In the genomic region with DNA sequence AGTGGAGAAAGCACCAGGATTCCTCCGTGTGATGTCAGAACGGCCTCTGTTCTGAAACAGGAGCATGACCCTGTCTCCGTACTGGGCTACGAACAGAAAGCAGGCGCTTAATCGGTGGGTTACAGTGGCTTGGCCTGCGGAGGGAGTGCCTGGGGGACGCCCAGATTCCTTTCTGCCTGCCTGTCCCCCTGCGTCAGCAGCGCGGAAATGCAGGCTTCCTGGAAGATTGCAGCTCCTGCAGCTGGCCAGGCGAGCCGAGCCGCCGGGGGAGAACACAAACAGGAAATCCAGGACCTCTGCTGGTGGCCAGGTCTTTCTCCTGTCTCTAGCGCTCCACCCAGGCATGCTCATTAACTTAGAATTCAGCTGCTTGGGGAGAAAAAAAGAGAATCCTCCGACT, we compare ENCODE assay signal across 9 mouse cellular contexts. TPM values are rescaled to one million over a fixed set of nuclear protein-coding genes. Genes with fewer than 3 reads are reported as not detected.
DNase-seq lines count a peak whose midpoint lies in the region; ATAC-seq and TF ChIP-seq lines count a peak whose summit lies in the region.
"Had no signal": no experiment of that assay in that cellular context is flagged by ENCODE, and none has a peak within 500 bp of the region (broad histone marks: within the 10 kb centered on the region; RNA-seq: fewer than 3 reads in every experiment).

No protein-coding gene starts in this region.

- no peaks in the 10 kb centered on the region for H3K36me3 ChIP-seq in hindbrain, embryonic 13.5 days
- no peaks in the 10 kb centered on the region for H3K36me3 ChIP-seq in myocyte (ENCODE audit: control insufficient read depth, insufficient read depth)

- intact Hi-C loops in gastrocnemius, adult 2 months (cut with DNase I), result loop anchor here (5.0 kb wide), 1 partner anchor 37 kb away; no protein-coding TSS in a partner anchor

- H3K9ac ChIP-seq in hindbrain, embryonic 13.5 days, result peak overlapping the region; percentile 49

- H3K9me3 ChIP-seq in hindbrain, embryonic 13.5 days, result no peaks in the 10 kb centered on the region

- peak; percentile 37; the same call in 1 of the 2 replicates for TF ChIP-seq CTCF in gastrocnemius, adult 2 months (IDR thresholded peaks at IDR 0.05)

- peaks cover 22% of the 10 kb centered on the region for H3K27me3 ChIP-seq in hindbrain, embryonic 13.5 days
- no peaks in the 10 kb centered on the region for H3K27me3 ChIP-seq in myocyte (ENCODE audit: control insufficient read depth, insufficient read depth, insufficient read length)

- H3K4me1 ChIP-seq in hindbrain, embryonic 13.5 days (replicated peaks), result peaks cover 14% of the 10 kb centered on the region

- TF ChIP-seq POLR2A in myocyte (IDR thresholded peaks at IDR 0.05; ENCODE audit: insufficient read length, low read depth), result peak; percentile 44

- WGBS in hindbrain, embryonic 13.5 days, result 1% methylated on average over 17 of the region's 17 CpGs

- H3K4me2 ChIP-seq in hindbrain, embryonic 13.5 days, result peak overlapping the region; percentile 45
- H3K4me2 ChIP-seq in myocyte (ENCODE audit: low read depth), result peak overlapping the region; percentile 72

- peak; percentile 52 to 61 for DNase-seq in cerebellum, postnatal 4 days (ENCODE audit: low spot score in 2 of 2)
- DNase-seq in cerebellum, adult 11-12 months, result no peak
- DNase-seq in adrenal gland, postnatal 36 days, result peak; percentile 82 to 84
- peak; percentile 88 for DNase-seq in gastrocnemius, adult 2 months
- peak; percentile 70 for DNase-seq in liver
- peak; percentile 67 for DNase-seq in urinary bladder, adult 2 months (ENCODE audit: low spot score)

- H3ac ChIP-seq in myocyte (ENCODE audit: control insufficient read depth, insufficient read length), result peak overlapping the region; percentile 9

- no peaks in the 10 kb centered on the region for H3K79me2 ChIP-seq in myocyte (ENCODE audit: control insufficient read depth, insufficient read depth)

- peak overlapping the region; percentile 88 for H3K27ac ChIP-seq in gastrocnemius, adult 2 months
- peak overlapping the region; percentile 83 for H3K27ac ChIP-seq in hindbrain, embryonic 13.5 days

- ATAC-seq in hindbrain, embryonic 13.5 days (ENCODE audit: low FRiP score), result peak; percentile 76

- H3K4me3 ChIP-seq in gastrocnemius, adult 2 months, result peak overlapping the region; percentile 62
- peak overlapping the region; percentile 11; the same call in 1 of the 2 replicates for H3K4me3 ChIP-seq in hindbrain, embryonic 13.5 days
- H3K4me3 ChIP-seq in myocyte, result peak overlapping the region; percentile 2

TF ChIP-seq in myocyte, 11 proteins besides CTCF, POLR2A, EP300 and RAD21:
- TF ChIP-seq POLR2AphosphoS2 (IDR thresholded peaks at IDR 0.05; ENCODE audit: insufficient read length, low read depth), result peak; percentile 23
- TF ChIP-seq MYOD1 (IDR thresholded peaks at IDR 0.05; ENCODE audit: control insufficient read depth in 1 of 3, insufficient read length in 2 of 3, low read depth in 2 of 3), result peak in 2 of 3 experiments; percentile 44 to 75
- TF ChIP-seq MYOG (IDR thresholded peaks at IDR 0.05; ENCODE audit: control insufficient read depth in 1 of 3, insufficient read depth in 1 of 3, insufficient read length in 2 of 3, low read depth in 2 of 3), result peak in 1 of 3 experiments; percentile 83
- peak; percentile 14 for TF ChIP-seq TCF3 (IDR thresholded peaks at IDR 0.05; ENCODE audit: insufficient read length, low read depth)
- TF ChIP-seq E2F4 (IDR thresholded peaks at IDR 0.05; ENCODE audit: insufficient read depth), result no peak
TF ChIP-seq in myocyte: peak in this region for 4.

RNA-seq across cellular contexts. Expression of gene Arhgap8, which starts 5.1 kb away (rescaled TPM):
- 1 to 10 TPM in 1 of 2 experiments, under 1 TPM in 1; 0.56 to 1.1 TPM for total RNA-seq in adrenal gland, postnatal 36 days (2021)
- total RNA-seq in gastrocnemius, adult 2 months (2021), result under 1 TPM in 1 of 2 experiments, not detected in 1; 0.25 TPM
- polyA plus RNA-seq in hindbrain, embryonic 13.5 days (2015; fragmentation: Nextera tagmentation; extraction: Ambion mirVana), result 1.0 TPM in 2 replicates
- polyA plus RNA-seq in myocyte (2012; fragmentation: generic; extraction: Trizol), result not detected
- 5.0 and 5.7 TPM in 2 replicates for polyA plus RNA-seq in urinary bladder, adult 2 months (2012; rRNA removed)
- total RNA-seq: layer of hippocampus, postnatal 14 days had no signal

RNA-seq across cellular contexts. Expression of gene Prr5, which starts 45.3 kb away (rescaled TPM):
- 1 to 10 TPM; 5.6 to 7.0 TPM for total RNA-seq in adrenal gland, postnatal 36 days (2021)
- 1 to 10 TPM; 3.0 to 4.3 TPM for total RNA-seq in gastrocnemius, adult 2 months (2021)
- 18.3 and 19.6 TPM in 2 replicates for polyA plus RNA-seq in hindbrain, embryonic 13.5 days (2015; fragmentation: Nextera tagmentation; extraction: Ambion mirVana)
- polyA plus RNA-seq in myocyte (2012; fragmentation: generic; extraction: Trizol), result 8.1 TPM
- 9.1 and 9.4 TPM in 2 replicates for polyA plus RNA-seq in urinary bladder, adult 2 months (2012; rRNA removed)

Comparison
In these comparisons a context has a peak if more than half of its experiments do, and no peak if none do; other contexts are left out.
1. H3K4me3 ChIP-seq: peak in every context shown above with its lines; median percentile 62 in gastrocnemius, adult 2 months; 11 in hindbrain, embryonic 13.5 days; 2 in myocyte.